Mouse (Mus musculus) central nervous system, embryonic 11.5 days (tissue): ENCODE results near the gene Ecpas. TPM values are rescaled to one million over a fixed set of nuclear protein-coding genes. Genes with fewer than 3 reads are reported as not detected.

Source experiments
- polyA plus RNA-seq: library from polyadenylated mRNA; depleted of rRNA; stranded (reverse); fragments of >200 nt; gene quantifications from 2 replicates; pipeline ENCODE4 v1.2.3, GENCODE M21; 2012; rRNA removed

Gene Ecpas
- polyA plus RNA-seq, result 29.6 and 32.0 TPM in 2 replicates

GRCm38 (mm10) chr4:58912629-58913335 is at the start of gene Ecpas:
TSS of gene Ecpas (minus strand) at chr4:58912749.

DNA sequence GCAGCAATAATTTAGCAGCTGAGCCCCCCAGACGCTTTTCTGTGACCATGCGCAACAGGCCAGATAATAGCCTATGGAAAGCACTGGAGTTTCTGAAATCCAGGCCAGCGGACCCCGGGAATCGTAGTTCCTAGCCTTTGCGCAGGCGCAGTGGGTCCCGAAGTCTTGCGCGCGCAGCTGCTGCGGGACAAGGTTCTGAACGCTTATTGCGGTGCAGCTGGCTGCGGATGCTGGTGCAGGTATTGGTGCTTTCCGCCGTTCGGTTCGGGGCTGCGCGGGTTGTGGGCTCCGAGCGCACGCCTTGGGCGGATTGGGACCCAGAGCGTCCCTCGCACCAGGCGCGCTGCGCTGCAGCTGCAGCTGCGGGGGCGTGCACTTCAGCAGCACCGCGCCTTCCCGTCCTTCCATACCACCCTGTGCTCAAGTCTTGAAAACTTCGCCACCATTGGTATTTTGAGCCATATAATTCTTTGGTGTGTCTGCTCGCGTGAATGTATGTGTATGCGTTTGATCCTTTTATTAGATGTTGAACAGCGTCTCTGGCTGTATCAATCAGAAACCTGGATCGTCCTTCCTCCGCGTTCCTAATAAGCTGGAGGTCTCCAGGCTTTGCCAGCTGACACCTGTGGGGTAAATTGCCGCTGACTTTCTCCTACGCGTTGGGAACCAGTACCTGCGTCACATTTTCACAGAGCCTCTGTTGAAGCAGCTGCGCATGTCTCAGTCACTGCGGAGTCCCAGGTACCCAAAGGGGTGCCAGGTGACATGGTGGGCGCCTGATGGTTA is 31.1 kb upstream of the Ecpas start, which contains the start of gene Zkscan16:
Gene Zkscan16 (plus strand): TSS at position 209 of the 786 bp plus-strand sequence.

GRCm38 (mm10) chr4:58787616-58788015 is 124.9 kb downstream of the Ecpas start, which contains the start of gene Olfr267:
TSS of gene Olfr267 (minus strand) at chr4:58787716.

Other genes starting within 250 kb of the Ecpas start
- 0.07 and 0.19 TPM in 2 replicates for gene Olfr267, start 125.0 kb downstream of the Ecpas start, polyA plus RNA-seq
- gene Zkscan16, start 30.9 kb upstream of the Ecpas start, polyA plus RNA-seq, result 2.7 and 2.9 TPM in 2 replicates
- 13.7 and 16.0 TPM in 2 replicates for gene Ptgr1, start 74.4 kb upstream of the Ecpas start, polyA plus RNA-seq
- 4.5 and 5.5 TPM in 2 replicates for gene Dnajc25, start 82.3 kb upstream of the Ecpas start, polyA plus RNA-seq
- gene Gm20503, start 90.5 kb upstream of the Ecpas start, polyA plus RNA-seq, result not detected in 2 replicates
- 27.5 and 50.3 TPM in 2 replicates for gene Gng10, start 122.3 kb upstream of the Ecpas start, polyA plus RNA-seq
- not detected in 2 replicates for gene AI481877, start 226.2 kb upstream of the Ecpas start, polyA plus RNA-seq